Mouse (Mus musculus) heart, adult 2 months (tissue): ENCODE results near the gene Ambp. TPM values are rescaled to one million over a fixed set of nuclear protein-coding genes. Genes with fewer than 3 reads are reported as not detected.

Experiments
- DNase-seq, 2 experiments: peaks; one replicate each; pipeline ENCODE4 v3.0.0; 2021
- H3K27ac ChIP-seq: fragments of 200-600 bp; 2 replicates; pipeline ENCODE4 v1.8.1; 2022
- H3K27me3 ChIP-seq: fragments of 200-500 bp; 2 replicates; pipeline ENCODE4 v1.6.1; 2012; ENCODE audit warnings: mild to moderate bottlenecking, low read length, inconsistent platforms, mixed read lengths; ENCODE audit not compliant: control insufficient read depth, insufficient read depth
- H3K36me3 ChIP-seq: fragments of 200-500 bp; 2 replicates; pipeline ENCODE4 v1.6.1; 2012; ENCODE audit warnings: low read length, inconsistent platforms; ENCODE audit not compliant: control insufficient read depth, insufficient read depth
- H3K4me1 ChIP-seq: fragments of 200-500 bp; 2 replicates; pipeline ENCODE4 v1.6.1; 2011; ENCODE audit warnings: low read length; ENCODE audit not compliant: control insufficient read depth, insufficient read depth
- H3K4me3 ChIP-seq: fragments of 200-600 bp; 2 replicates; pipeline ENCODE4 v1.8.1; 2022
- H3K79me2 ChIP-seq: fragments of 200-500 bp; replicated peaks from 2 replicates; pipeline ENCODE4 v1.6.1; 2012; ENCODE audit warnings: mild to moderate bottlenecking, inconsistent platforms, low read length, moderate library complexity, mixed read lengths; ENCODE audit not compliant: control insufficient read depth, insufficient read depth
- H3K9ac ChIP-seq: fragments of 200-500 bp; 2 replicates; pipeline ENCODE4 v1.6.1; 2012; ENCODE audit warnings: low read depth, mild to moderate bottlenecking, control low read depth, inconsistent platforms, low read length, mixed read lengths
- CTCF ChIP-seq: fragments of 200-600 bp; IDR thresholded peaks from 2 replicates; pipeline ENCODE4 v1.8.1; 2022; ENCODE audit warnings: antibody characterized with exemption, mild to moderate bottlenecking, moderate library complexity
- EP300 ChIP-seq: fragments of 200-500 bp; IDR thresholded peaks from 2 replicates; pipeline ENCODE4 v1.6.1; 2011; ENCODE audit warnings: low read depth, low read length, control low read depth; ENCODE audit not compliant: insufficient read depth
- POLR2A ChIP-seq: fragments of 200-500 bp; IDR thresholded peaks from 2 replicates; pipeline ENCODE4 v1.6.1; 2011; ENCODE audit warnings: mild to moderate bottlenecking, low read depth, low read length, control low read depth; ENCODE audit not compliant: insufficient read depth
- WGBS: fragments of 180-500 bp; shearing (Covaris S2); methylation state at CpG from one replicate; pipeline ENCODE4 v1.1.7; 2018; 5-methylcytosine and 5-hydroxymethylcytosine counted together
- intact Hi-C: fragments of 180-260 bp; cut with DNase I; formaldehyde crosslinking; loops from one replicate; pipeline ENCODE4 v1.15.1; 2025
- polyA plus RNA-seq: library from polyadenylated mRNA; depleted of rRNA; stranded (reverse); fragments of >200 nt; gene quantifications from 2 replicates; pipeline ENCODE4 v1.2.3, GENCODE M21; 2012
- total RNA-seq, 2 experiments: library from RNA; stranded (reverse); gene quantifications; 2 replicates each; pipeline ENCODE4 v1.2.3; 2021

Gene Ambp
- total and polyA plus RNA-seq, 3 experiments: not detected

DNA sequence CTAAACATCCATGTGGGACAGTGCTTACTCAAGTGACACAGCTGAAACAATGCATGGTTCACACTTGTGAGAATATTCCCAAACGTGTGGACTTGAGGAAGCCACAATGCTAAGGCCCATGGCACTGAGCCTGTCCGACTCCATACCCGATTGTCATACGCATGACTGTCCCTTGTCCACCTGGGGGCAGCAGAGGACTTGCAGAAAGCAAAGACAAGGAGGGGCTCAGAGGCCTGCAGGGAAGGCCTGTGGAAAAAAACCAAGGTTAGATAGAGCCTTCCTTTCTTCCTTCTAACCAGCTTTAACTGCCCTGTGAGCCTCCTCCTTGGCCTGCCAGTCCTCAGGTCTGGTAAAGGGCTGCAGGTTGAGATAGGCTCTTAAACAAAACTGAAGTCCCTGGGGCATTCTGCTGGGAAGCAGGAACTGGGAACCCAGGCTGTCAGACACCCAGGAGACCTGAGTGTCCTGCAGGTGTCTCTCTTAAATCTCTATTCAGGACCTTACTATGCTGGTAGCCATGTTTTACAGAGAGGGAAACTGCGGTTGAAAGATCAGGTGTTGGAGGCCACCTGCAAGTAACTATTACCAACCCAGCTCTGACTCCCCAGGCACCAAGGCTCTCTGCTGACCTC, 4.5 kb upstream of the Ambp start:
- no peaks in the 10 kb centered on the region for H3K4me1 ChIP-seq
- no peak overlapping the region for H3K4me3 ChIP-seq
- intact Hi-C loops: loop anchor here (2.0 kb wide), 1 partner anchor 160 kb away; no protein-coding TSS in a partner anchor
- WGBS: 12% methylated on average over 5 of the region's 5 CpGs
- H3K27ac ChIP-seq: no peak overlapping the region
- no peaks in the 10 kb centered on the region for H3K27me3 ChIP-seq
- no peak overlapping the region for H3K9ac ChIP-seq
- no peaks in the 10 kb centered on the region for H3K79me2 ChIP-seq
- DNase-seq: peak; percentile 71 to 79
- peak; percentile 91 for TF ChIP-seq CTCF
- TF ChIP-seq EP300: peak; percentile 70; the same call in 1 of the 2 replicates
- TF ChIP-seq POLR2A: no peak
- no peaks in the 10 kb centered on the region for H3K36me3 ChIP-seq

DNA sequence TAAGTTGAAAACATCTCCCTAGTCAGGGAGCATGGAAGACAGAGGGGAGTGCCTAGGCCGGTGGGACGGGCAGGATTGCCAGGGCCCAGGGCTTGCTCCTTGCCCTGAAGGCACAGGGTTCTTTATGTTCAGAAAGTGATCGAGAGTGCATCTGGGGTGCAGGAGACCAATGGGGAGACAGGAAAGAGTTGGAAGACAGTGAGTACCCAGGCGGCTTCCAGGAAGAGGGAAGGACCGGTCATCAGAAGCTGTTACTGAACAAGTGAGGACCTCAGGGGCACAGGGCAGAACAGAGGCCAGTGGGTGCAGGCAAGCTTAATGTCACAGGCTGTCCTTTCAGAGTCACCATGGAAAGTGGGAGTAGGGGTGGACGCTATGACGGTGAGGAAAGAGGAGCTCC, 3.6 kb upstream of the Ambp start:
- Histone ChIP-seq H3K36me3 (no peaks in the 10 kb centered on the region), H3K4me1 (no peaks in the 10 kb centered on the region), H3K27ac (no peak overlapping the region), H3K27me3 (no peaks in the 10 kb centered on the region), H3K79me2 (no peaks in the 10 kb centered on the region), H3K4me3 (no peak overlapping the region), H3K9ac (no peak overlapping the region)
- intact Hi-C loops: loop anchor here (2.0 kb wide), 1 partner anchor 161 kb away; no protein-coding TSS in a partner anchor
- no peak for DNase-seq
- 91% methylated on average over 7 of the region's 7 CpGs for WGBS
- TF ChIP-seq POLR2A: no peak
- TF ChIP-seq EP300: no peak
- no peak for TF ChIP-seq CTCF

DNA sequence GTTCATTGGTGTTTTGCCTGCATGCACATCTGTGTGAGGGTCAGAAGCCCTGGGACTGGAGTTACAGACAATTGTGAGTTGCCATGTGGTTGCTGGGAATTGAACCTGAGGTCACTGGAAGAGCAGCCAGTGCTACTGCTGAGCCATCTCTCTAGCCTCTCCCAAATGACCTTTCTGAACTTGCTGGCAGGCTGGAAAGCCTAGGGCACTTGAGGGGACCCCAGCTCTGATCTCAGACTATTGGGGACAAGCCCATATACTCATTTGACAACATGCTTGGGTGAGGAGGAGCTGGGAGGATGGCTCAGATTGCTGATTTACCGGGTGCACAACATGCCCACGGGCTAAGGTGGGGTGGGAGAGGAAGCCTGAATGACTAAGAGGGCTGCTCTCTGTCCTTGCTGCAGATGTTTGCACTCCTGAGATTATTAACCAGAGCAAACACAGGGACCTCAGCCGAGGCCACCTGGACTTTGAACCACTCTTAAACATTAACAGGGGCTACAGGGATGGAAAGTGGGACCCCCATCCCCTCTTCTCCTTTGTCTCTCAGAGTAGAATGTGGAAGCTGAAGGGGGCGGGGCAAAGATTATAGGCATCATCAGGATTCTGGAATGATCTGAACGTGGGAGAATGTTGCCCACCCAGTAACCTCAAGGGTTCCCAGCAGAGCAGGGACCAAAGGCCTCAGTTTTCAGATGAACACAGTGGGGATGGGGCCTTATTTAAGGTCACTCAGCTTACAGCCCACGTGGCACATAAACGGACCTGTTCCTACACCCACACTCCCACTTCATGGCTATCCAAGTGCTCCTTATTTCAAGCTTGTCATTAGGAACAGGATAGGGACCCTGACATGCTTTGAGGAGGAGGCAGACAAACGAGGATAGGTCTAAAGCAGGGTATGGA, 2.4 kb upstream of the Ambp start:
- Histone ChIP-seq H3K4me1 (no peaks in the 10 kb centered on the region), H3K27ac (no peak overlapping the region), H3K4me3 (no peak overlapping the region), H3K36me3 (no peaks in the 10 kb centered on the region), H3K79me2 (no peaks in the 10 kb centered on the region), H3K27me3 (no peaks in the 10 kb centered on the region), H3K9ac (no peak overlapping the region)
- intact Hi-C loops: no loop called here
- TF ChIP-seq CTCF (no peak), EP300 (no peak), POLR2A (no peak)
- no peak for DNase-seq
- WGBS: 63% methylated on average over 8 of the region's 8 CpGs

DNA sequence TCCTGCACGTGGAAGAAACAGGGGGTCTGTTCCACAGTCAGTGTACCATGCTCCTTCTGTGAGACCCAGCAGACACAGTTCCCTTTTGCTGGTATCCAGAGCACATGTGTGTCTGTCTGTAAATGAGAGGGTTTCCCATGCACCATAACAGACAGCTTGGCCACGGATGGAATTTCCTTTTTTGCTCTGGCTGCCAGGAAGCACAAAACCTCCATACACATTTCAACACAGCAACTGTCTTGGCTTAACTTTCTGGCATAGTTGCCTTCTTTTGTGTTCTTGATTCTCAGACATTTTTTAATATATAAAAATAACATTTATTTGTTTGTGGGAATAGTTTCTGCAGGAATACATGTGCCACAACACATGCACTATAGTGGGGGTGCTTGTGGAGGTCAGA, 997 bp upstream of the Ambp start:
- no peak for DNase-seq
- no peaks in the 10 kb centered on the region for H3K36me3 ChIP-seq
- H3K79me2 ChIP-seq: no peaks in the 10 kb centered on the region
- no peak overlapping the region for H3K9ac ChIP-seq
- intact Hi-C loops: no loop called here
- no peaks in the 10 kb centered on the region for H3K4me1 ChIP-seq
- H3K27me3 ChIP-seq: no peaks in the 10 kb centered on the region
- WGBS: 35% methylated on average over 2 of the region's 2 CpGs
- TF ChIP-seq POLR2A (no peak), EP300 (no peak), CTCF (no peak)
- H3K4me3 ChIP-seq: no peak overlapping the region
- H3K27ac ChIP-seq: no peak overlapping the region

DNA sequence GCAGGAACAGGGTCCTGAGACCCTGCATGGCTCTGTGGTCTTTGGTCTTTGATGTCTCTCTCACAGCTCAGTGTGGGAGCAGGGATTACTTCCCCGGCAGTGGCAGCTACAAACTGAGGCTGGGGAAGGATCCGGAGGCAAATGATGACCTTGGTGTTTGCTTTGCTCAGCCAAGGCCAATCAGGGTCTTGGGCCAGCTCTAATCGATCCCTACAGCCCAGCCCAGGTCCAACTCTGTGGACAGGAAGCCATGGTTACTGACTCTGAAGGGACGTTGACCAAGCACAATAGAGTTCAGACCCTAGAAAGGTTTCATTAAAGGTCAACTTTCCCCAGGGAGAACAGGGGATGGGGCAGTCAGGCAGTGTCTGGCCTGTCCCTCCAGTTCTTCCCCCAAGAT, 571 bp downstream of the Ambp start:
- intact Hi-C loops: loop anchor here (5.0 kb wide), 1 partner anchor 38 kb away; no protein-coding TSS in a partner anchor
- H3K79me2 ChIP-seq: no peaks in the 10 kb centered on the region
- no peaks in the 10 kb centered on the region for H3K36me3 ChIP-seq
- H3K4me3 ChIP-seq: no peak overlapping the region
- H3K27me3 ChIP-seq: no peaks in the 10 kb centered on the region
- no peak overlapping the region for H3K9ac ChIP-seq
- no peak for DNase-seq
- H3K4me1 ChIP-seq: no peaks in the 10 kb centered on the region
- WGBS: 50% methylated on average over 4 of the region's 4 CpGs
- H3K27ac ChIP-seq: no peak overlapping the region
- TF ChIP-seq CTCF: no peak
- no peak for TF ChIP-seq EP300
- no peak for TF ChIP-seq POLR2A

DNA sequence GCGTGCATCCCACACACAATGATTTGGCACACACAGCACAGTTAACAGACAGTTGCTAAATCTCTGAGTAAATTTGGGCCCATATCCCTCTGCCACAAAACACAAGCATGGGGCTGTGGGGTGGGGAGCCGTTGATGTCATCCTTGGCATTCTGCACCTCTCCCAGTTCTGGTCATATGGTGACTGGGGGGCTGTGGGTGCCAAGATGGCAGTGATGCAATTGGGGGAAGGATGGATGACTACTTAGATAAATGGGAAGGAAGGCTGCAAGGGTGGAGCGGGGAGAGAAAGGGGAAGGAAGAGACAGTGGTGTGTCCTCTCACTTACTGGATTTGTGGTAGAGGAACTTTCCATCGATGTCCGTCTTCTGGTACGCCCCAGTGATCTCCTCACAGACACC, 3.5 kb downstream of the Ambp start:
- 84% methylated on average over 6 of the region's 6 CpGs for WGBS
- intact Hi-C loops: loop anchor here (5.0 kb wide), 1 partner anchor 41 kb away; no protein-coding TSS in a partner anchor

More for the DNA sequence above, 3.5 kb downstream of the Ambp start:
- H3K4me1 ChIP-seq: no peaks in the 10 kb centered on the region
- H3K9ac ChIP-seq: no peak overlapping the region
- no peak for DNase-seq
- no peaks in the 10 kb centered on the region for H3K36me3 ChIP-seq
- no peak overlapping the region for H3K4me3 ChIP-seq
- no peaks in the 10 kb centered on the region for H3K27me3 ChIP-seq
- H3K79me2 ChIP-seq: no peaks in the 10 kb centered on the region
- H3K27ac ChIP-seq: no peak overlapping the region
- no peak for TF ChIP-seq POLR2A
- no peak for TF ChIP-seq CTCF
- no peak for TF ChIP-seq EP300
